Mouse (Mus musculus) stomach, postnatal 0 days (tissue): Measurements from ENCODE around the gene Trcg1.

Source experiments
- CTCF ChIP-seq: IDR thresholded peaks from 2 replicates; pipeline ENCODE4 v1.5.1; 2016; ENCODE audit warnings: antibody characterized with exemption, low read depth, mild to moderate bottlenecking, moderate library complexity
- EP300 ChIP-seq: optimal IDR thresholded peaks from 2 replicates; pipeline ENCODE3; 2016; ENCODE audit warnings: antibody characterized with exemption

GRCm38 (mm10) chr9:57257627-57258026, 21.3 kb downstream of the Trcg1 start:
- TF ChIP-seq CTCF (no peak), EP300 (no peak)
